Mouse (Mus musculus) myocyte (in vitro differentiated cells): ENCODE results near the gene Tet3. TPM values are rescaled to one million over a fixed set of nuclear protein-coding genes. Genes with fewer than 3 reads are reported as not detected.

Source experiments
- H3K27me3 ChIP-seq: one replicate; pipeline ENCODE4 v1.6.1; 2011; ENCODE audit not compliant: control insufficient read depth, insufficient read depth, insufficient read length
- H3K36me3 ChIP-seq: one replicate; pipeline ENCODE4 v1.6.1; 2011; ENCODE audit not compliant: control insufficient read depth, insufficient read depth
- H3K4me2 ChIP-seq: one replicate; pipeline ENCODE4 v1.6.1; 2011; ENCODE audit warnings: low read depth, control low read depth
- H3K4me3 ChIP-seq: one replicate; pipeline ENCODE4 v1.5.1; 2011; ENCODE audit warnings: mild to moderate bottlenecking, control low read depth, moderate library complexity
- H3K79me2 ChIP-seq: one replicate; pipeline ENCODE4 v1.6.1; 2011; ENCODE audit not compliant: control insufficient read depth, insufficient read depth
- H3ac ChIP-seq: one replicate; pipeline ENCODE4 v1.6.1; 2011; ENCODE audit not compliant: control insufficient read depth, insufficient read length
- CEBPB ChIP-seq: IDR thresholded peaks from 2 replicates; pipeline ENCODE4 v1.6.1; 2011; ENCODE audit warnings: mild to moderate bottlenecking, moderate library complexity; ENCODE audit not compliant: poor library complexity, insufficient read depth, severe bottlenecking
- E2F4 ChIP-seq: IDR thresholded peaks from one replicate; pipeline ENCODE4 v1.6.1; 2011; ENCODE audit warnings: mild to moderate bottlenecking, control low read depth, moderate library complexity; ENCODE audit not compliant: insufficient read depth
- MAX ChIP-seq: IDR thresholded peaks from one replicate; pipeline ENCODE4 v1.6.1; 2011; ENCODE audit warnings: low read depth, mild to moderate bottlenecking, control low read depth
- MYOD1 ChIP-seq, 3 experiments: IDR thresholded peaks; one replicate each; pipeline ENCODE4 v1.6.1; 2011; ENCODE audit warnings: control low read depth in 2 of 3, low read depth in 2 of 3, mild to moderate bottlenecking in 2 of 3, moderate library complexity in 1 of 3; ENCODE audit not compliant: insufficient read length in 2 of 3, control insufficient read depth in 1 of 3
- MYOG ChIP-seq, 3 experiments: IDR thresholded peaks; one replicate each; pipeline ENCODE4 v1.6.1; 2011; ENCODE audit warnings: control low read depth in 2 of 3, low read depth in 2 of 3, mild to moderate bottlenecking in 2 of 3; ENCODE audit not compliant: insufficient read length in 2 of 3, control insufficient read depth in 1 of 3, insufficient read depth in 1 of 3
- POLR2A ChIP-seq: IDR thresholded peaks from one replicate; pipeline ENCODE4 v1.6.1; 2011; ENCODE audit warnings: low read depth, mild to moderate bottlenecking, control low read depth, moderate library complexity; ENCODE audit not compliant: insufficient read length
- POLR2AphosphoS2 ChIP-seq: IDR thresholded peaks from one replicate; pipeline ENCODE4 v1.6.1; 2011; ENCODE audit warnings: low read depth, control low read depth; ENCODE audit not compliant: insufficient read length
- REST ChIP-seq: IDR thresholded peaks from one replicate; pipeline ENCODE4 v1.6.1; 2011; ENCODE audit warnings: mild to moderate bottlenecking, control low read depth, moderate library complexity; ENCODE audit not compliant: insufficient read depth, insufficient read length
- SRF ChIP-seq: IDR thresholded peaks from one replicate; pipeline ENCODE4 v1.6.1; 2011; ENCODE audit warnings: low read depth; ENCODE audit not compliant: control insufficient read depth, insufficient read length
- TCF12 ChIP-seq: IDR thresholded peaks from one replicate; pipeline ENCODE4 v1.6.1; 2011; ENCODE audit warnings: mild to moderate bottlenecking, control low read depth; ENCODE audit not compliant: poor library complexity, insufficient read depth, severe bottlenecking
- TCF3 ChIP-seq: IDR thresholded peaks from one replicate; pipeline ENCODE4 v1.6.1; 2011; ENCODE audit warnings: low read depth, control low read depth; ENCODE audit not compliant: insufficient read length
- USF1 ChIP-seq: IDR thresholded peaks from one replicate; pipeline ENCODE4 v1.6.1; 2011; ENCODE audit warnings: low read depth, mild to moderate bottlenecking, control low read depth, moderate library complexity
- polyA plus RNA-seq: library from polyadenylated mRNA; unstranded; fragments of >200 nt; fragmentation: generic; extraction: Trizol; gene quantifications from one replicate; pipeline ENCODE4 v1.2.1, GENCODE M21; 2012; ENCODE audit warnings: missing spikeins

The Tet3 gene
- polyA plus RNA-seq, 1 experiment, result 11.4 TPM

- Histone ChIP-seq H3K4me2 (no peak overlapping the region), H3K79me2 (peaks cover 80% of the 10 kb centered on the region), H3ac (no peak overlapping the region), H3K4me3 (no peak overlapping the region), H3K27me3 (no peaks in the 10 kb centered on the region), H3K36me3 (no peaks in the 10 kb centered on the region)
- TF ChIP-seq MAX (no peak), POLR2A (no peak), USF1 (no peak), TCF3 (no peak), POLR2AphosphoS2 (no peak), SRF (no peak), REST (no peak), MYOD1 (IDR thresholded peaks at IDR 0.05; ENCODE audit: control insufficient read depth in 1 of 3, insufficient read length in 2 of 3, low read depth in 2 of 3) (no peak), CEBPB (no peak), E2F4 (no peak), TCF12 (no peak), MYOG (IDR thresholded peaks at IDR 0.05; ENCODE audit: control insufficient read depth in 1 of 3, insufficient read depth in 1 of 3, insufficient read length in 2 of 3, low read depth in 2 of 3) (no peak)
Measured at GRCm38 (mm10) chr6:83437225-83437624, 21.7 kb downstream of the Tet3 start.

DNA sequence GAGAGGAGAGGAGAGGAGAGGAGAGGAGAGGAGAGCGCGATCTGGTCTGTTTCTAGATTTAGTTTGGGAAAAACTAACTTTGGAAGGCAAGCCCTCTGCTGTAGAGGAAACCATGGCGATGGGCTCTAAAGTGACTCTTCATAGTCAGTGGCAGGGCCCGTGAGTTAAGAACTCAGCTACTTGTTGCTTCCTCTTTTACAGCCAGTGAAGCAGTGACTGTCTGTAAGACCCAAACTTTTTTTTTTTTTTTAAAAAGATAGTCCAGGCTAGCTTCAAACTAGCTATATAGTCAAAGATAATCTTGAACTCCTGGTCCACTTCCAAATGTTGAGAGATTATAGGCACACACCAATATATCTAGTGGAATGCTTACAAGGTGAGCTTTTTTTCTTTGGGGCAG is 22.3 kb downstream of the Tet3 start:
- H3K79me2 ChIP-seq, result peaks cover 87% of the 10 kb centered on the region
- no peak overlapping the region for H3ac ChIP-seq
- no peak overlapping the region for H3K4me2 ChIP-seq
- no peaks in the 10 kb centered on the region for H3K27me3 ChIP-seq
- TF ChIP-seq MAX, result no peak
- no peak for TF ChIP-seq TCF3
- TF ChIP-seq POLR2AphosphoS2, result no peak
- TF ChIP-seq SRF, result no peak
- TF ChIP-seq CEBPB, result no peak
- TF ChIP-seq MYOG (IDR thresholded peaks at IDR 0.05; ENCODE audit: control insufficient read depth in 1 of 3, insufficient read depth in 1 of 3, insufficient read length in 2 of 3, low read depth in 2 of 3), result no peak
- no peak for TF ChIP-seq REST
- H3K4me3 ChIP-seq, result no peak overlapping the region
- no peaks in the 10 kb centered on the region for H3K36me3 ChIP-seq

DNA sequence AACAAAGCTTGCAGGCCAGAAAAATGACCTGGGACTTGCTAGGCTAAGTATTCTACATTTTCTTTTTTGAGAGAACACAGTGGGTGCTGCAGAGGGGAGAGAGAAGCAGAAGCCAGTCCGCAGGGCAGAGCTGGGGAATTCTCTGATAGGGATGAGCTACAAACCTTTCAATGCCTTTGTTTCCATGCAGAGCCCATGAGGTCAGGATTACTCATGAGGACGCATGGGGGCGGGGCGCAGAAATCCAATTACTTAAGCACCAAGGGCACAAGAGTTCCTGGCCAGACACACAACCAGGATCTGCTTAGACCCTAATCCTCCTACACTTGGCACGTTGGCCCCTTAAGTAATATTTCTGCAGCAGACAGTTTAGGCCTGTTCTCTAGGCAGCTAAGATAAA is 23.7 kb downstream of the Tet3 start:
- no peak for TF ChIP-seq MYOD1 (IDR thresholded peaks at IDR 0.05; ENCODE audit: control insufficient read depth in 1 of 3, insufficient read length in 2 of 3, low read depth in 2 of 3)
- no peak for TF ChIP-seq MAX
- TF ChIP-seq TCF12, result no peak
- no peak for TF ChIP-seq POLR2AphosphoS2
- no peak for TF ChIP-seq REST
- no peak for TF ChIP-seq TCF3
- no peak for TF ChIP-seq POLR2A
- TF ChIP-seq CEBPB, result no peak
- no peak for TF ChIP-seq USF1
- TF ChIP-seq SRF, result no peak
- no peak for TF ChIP-seq MYOG (IDR thresholded peaks at IDR 0.05; ENCODE audit: control insufficient read depth in 1 of 3, insufficient read depth in 1 of 3, insufficient read length in 2 of 3, low read depth in 2 of 3)
- Histone ChIP-seq H3K79me2 (peaks cover 95% of the 10 kb centered on the region), H3K4me3 (no peak overlapping the region), H3K4me2 (peak overlapping the region; percentile 58), H3K27me3 (no peaks in the 10 kb centered on the region), H3ac (no peak overlapping the region), H3K36me3 (no peaks in the 10 kb centered on the region)

DNA sequence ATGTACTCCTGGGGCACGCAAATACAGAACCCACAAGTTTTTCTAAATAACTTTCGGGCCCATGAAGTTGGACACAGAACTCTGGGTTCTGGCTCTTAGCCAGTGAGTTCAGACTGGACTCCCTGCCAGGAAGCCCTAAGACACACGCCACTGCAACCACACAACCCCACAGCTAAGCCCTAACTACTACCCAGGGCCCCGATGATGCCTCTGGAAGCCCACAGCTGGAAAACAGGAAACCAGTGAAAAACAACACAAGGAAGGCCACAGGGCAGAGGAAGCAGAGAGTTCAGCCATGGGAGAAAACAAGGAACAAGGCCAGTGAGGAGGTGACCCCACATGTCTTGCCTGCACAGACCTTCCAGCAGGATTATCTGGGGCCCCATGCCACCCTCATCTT is 25.3 kb downstream of the Tet3 start:
- H3K27me3 ChIP-seq, result no peaks in the 10 kb centered on the region
- TF ChIP-seq E2F4 (no peak), SRF (no peak), MYOG (IDR thresholded peaks at IDR 0.05; ENCODE audit: control insufficient read depth in 1 of 3, insufficient read depth in 1 of 3, insufficient read length in 2 of 3, low read depth in 2 of 3) (no peak), CEBPB (no peak), MAX (no peak), MYOD1 (IDR thresholded peaks at IDR 0.05; ENCODE audit: control insufficient read depth in 1 of 3, insufficient read length in 2 of 3, low read depth in 2 of 3) (no peak), REST (no peak), POLR2AphosphoS2 (no peak), USF1 (no peak)
- H3K4me2 ChIP-seq, result no peak overlapping the region
- H3K79me2 ChIP-seq, result peaks cover 95% of the 10 kb centered on the region
- H3K36me3 ChIP-seq, result peaks cover 8% of the 10 kb centered on the region
- H3ac ChIP-seq, result no peak overlapping the region
- H3K4me3 ChIP-seq, result no peak overlapping the region

- no peak for TF ChIP-seq CEBPB
- no peak for TF ChIP-seq E2F4
- TF ChIP-seq POLR2AphosphoS2, result no peak
- no peak for TF ChIP-seq REST
- no peak for TF ChIP-seq TCF12
- no peak for TF ChIP-seq POLR2A
- TF ChIP-seq MYOD1 (IDR thresholded peaks at IDR 0.05; ENCODE audit: control insufficient read depth in 1 of 3, insufficient read length in 2 of 3, low read depth in 2 of 3), result no peak
- no peak for TF ChIP-seq MYOG (IDR thresholded peaks at IDR 0.05; ENCODE audit: control insufficient read depth in 1 of 3, insufficient read depth in 1 of 3, insufficient read length in 2 of 3, low read depth in 2 of 3)
- TF ChIP-seq SRF, result no peak
- TF ChIP-seq MAX, result no peak
- no peak for TF ChIP-seq TCF3
- no peak for TF ChIP-seq USF1
- H3K36me3 ChIP-seq, result peaks cover 9% of the 10 kb centered on the region
- H3K79me2 ChIP-seq, result peaks cover 95% of the 10 kb centered on the region
Measured at GRCm38 (mm10) chr6:83432966-83433365, 25.9 kb downstream of the Tet3 start.

More at GRCm38 (mm10) chr6:83432966-83433365, 25.9 kb downstream of the Tet3 start:
- no peak overlapping the region for H3ac ChIP-seq
- no peaks in the 10 kb centered on the region for H3K27me3 ChIP-seq
- no peak overlapping the region for H3K4me2 ChIP-seq
- no peak overlapping the region for H3K4me3 ChIP-seq
